Mouse (Mus musculus) CD4-positive, CD25-positive, alpha-beta regulatory T cell, adult 2 months (primary cell): ENCODE data around the gene Nxpe4.
"Not testable (repeated sequence)": the region's sequence is repeated elsewhere in the genome, so short reads cannot be mapped to it uniquely, and the experiment has no call there.

Source experiments
- DNase-seq: peaks from one replicate; pipeline ENCODE4 v3.0.0-alpha.2; 2012; ENCODE audit warnings: low read depth, low spot score

Nxpe4 gene

DNA sequence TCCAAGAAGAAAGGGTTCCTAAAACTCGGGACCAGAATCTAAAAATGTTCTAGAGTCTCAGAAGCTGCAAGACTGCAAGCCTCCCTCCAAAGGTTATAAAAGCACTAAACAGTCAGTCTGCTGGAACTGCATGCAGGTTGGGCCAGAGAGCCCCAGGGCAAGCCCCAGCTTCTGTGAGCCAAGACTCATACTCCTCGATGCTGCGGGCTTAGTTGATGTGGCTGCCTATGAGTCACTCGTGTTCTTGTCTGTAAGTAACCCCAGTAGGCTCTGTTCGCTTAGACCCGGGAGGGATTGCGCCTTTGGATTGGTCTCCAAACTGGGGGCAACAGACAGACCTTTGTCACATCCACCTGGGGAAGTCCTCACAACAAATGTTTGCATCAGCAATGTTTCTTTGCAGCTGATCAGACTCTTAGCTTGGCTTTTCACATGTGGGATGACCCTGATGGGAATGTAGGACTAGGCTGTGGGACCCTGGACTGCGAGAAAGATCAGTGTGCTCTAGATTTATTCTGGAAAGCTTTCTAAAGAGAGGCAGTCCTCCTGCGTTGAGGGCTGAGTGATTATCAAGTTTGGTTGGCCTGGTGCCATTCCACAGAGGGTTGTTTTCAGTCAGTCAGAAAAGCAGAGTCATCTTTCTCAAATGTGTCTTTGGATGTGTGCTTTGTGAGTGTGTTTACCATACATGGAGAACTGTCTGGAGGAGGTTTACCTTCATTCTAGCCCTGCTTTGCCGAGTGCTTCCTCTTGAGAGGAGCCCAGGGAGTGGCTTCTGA, 245.9 kb downstream of the Nxpe4 start:
- DNase-seq = no peak

DNA sequence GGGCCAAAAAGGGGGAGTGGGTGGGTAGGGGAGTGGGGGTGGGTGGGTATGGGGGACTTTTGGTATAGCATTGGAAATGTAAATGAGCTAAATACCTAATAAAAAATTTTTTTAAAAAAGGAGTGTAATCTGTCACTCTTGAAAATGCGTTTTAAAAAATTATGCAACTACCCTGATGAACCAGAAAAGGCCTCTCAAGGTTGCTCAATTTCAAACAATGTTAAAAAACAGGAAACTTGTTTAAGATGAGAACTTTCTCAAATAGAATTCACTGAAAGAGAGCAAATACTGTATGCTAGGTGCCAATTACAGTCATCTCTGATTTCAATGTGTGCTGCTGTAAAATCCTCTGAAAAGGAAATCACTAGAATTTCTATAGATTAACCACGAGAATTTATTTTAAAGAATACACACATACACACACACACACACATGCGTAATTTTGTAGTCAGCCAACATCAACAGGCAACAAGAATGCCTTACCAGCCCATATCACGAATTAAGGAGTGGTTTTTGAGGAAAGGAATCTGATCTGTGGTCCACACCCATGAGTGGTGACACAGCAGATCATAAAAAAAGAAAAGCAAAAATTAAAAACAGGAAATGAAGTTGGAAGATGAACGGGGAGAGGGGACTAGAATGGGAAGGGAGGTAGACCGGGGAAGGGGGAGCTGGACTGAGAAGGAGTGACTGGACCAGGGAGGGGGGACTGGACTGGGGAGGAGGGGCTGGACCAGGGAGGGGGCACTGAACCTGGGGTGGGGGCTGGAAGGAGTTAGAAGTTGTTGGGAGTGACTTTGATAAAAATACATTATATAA, 248.6 kb downstream of the Nxpe4 start:
- no peak for DNase-seq

DNA sequence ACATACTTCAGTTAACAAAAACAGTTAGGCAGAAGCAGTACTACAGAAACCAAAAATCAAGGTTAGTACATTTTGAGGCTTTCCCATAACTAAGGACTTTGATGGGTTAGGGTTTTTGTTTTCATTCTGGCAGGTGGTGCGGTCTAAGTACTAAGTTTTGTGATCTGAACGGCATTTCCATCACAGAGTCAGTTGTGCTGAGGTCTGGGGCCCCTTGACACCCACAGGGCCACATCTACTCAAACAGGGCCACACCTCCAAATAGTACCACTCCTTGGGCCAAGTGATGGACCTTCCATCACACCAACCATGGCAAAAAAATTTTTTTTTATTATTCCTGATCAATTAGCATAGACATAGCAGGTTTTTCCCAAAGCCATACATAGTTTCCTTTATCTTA, 251.8 kb downstream of the Nxpe4 start:
- DNase-seq = no peak

DNA sequence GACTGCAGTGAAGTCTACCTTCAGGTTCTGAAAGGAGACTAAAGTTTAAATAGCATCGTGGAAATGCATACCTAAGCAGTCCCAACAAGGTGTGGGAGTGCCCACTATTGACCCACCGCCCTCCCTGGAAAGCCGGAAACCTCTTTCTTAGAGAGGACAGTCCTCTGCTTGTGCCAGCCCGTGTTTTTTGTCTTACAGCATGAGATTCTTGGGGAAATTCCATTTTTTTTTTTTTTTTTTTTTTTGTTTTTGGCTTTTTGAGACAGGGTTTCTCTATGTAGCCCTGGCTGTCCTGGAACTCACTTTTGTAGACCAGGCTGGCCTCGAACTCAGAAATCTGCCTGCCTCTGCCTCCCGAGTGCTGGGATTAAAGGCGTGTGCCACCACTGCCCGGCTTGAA, 255.5 kb downstream of the Nxpe4 start:
- not testable (repeated sequence) for DNase-seq

DNA sequence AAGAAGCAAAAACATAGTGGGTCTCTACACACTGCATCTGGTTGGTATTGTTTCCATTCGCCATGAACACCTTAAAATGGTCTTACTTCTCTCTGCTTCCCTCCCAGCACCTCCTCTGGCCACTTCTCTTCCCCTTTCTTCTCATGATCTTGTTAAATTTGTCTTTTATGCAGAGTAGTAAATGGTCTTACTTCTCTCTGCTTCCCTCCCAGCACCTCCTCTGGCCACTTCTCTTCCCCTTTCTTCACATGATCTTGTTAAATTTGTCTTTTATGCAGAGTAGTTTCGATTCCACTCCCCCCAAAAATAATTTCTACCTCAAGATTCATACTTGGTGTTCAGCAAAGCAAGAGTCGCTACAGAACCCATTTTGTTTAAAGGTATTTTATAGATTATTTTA, 256.2 kb downstream of the Nxpe4 start:
- DNase-seq = no peak

DNA sequence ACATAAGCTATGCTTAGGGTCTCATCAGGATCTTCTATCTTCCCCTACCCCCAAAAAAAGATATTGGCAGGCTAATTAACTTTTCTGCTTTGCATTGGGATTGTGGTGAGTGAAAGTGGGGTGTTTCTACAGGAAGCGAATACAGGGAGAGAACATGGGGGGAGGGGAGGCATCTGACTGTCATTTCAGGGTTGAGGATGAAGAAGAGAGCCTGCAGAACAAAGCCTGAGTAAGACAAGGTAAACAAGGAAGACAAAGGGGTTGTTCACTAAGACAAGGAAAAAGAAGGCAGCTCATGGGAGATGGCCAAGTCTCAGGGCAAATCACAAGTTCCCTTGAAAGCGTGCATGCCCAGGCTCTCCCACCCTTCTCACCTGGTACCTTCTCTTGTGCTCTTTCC, 256.6 kb downstream of the Nxpe4 start:
- DNase-seq = no peak

DNA sequence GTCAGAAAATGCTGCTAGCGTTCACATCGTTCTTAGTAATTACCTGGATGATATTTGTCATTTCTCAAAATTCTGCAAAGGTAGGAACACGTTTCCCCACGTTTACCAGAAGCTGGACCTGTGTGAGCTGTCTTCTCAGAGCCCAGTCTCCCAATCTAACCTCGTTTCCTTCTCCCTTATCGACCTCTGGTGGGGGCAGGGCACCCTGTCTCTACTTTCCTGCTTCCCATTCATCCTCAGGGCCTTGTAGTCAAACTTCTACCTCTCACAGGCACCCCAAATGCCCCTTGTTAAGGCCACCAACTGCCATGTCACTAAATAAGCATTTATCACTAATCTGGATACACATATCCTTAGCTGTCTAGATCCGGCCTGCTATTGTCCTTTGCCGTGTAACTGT, 257.0 kb downstream of the Nxpe4 start:
- no peak for DNase-seq

DNA sequence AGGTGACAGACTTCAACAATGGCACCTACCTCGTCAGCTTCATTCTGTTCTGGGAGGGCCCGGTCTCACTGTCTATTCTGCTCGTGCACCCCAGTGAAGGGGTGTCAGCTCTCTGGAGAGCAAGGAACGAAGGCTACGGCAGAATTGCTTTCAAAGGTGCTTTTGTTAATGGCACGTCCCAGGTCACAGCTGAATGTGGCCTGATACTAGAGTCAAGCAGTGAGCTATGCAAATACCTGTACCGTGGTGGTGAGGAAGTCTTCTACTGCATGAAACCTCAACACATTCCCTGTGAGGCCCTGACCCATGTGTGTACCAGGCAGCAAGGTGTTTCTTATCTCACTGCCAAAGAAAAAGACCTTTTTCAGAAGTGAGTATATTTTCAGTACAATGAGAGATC, 258.6 kb downstream of the Nxpe4 start:
- no peak for DNase-seq

DNA sequence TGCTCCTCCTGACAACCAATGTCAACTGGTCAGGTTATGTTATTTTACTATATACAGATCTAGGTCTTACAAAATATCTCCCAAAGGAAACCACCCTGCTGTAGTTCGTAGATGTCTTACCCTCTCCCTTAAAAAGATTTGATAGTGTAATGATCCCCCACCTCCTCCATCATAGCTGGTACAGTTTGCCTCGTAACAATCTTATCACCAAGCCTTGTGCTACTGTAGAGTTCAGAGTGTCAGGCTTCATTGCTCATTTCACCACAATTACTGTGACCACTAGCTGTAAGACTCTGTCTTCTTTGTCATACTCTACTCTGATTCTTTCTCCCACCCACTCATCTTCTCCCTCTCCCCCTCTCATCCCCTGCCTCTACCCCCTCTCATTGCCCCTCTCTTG, 259.2 kb downstream of the Nxpe4 start:
- no peak for DNase-seq

DNA sequence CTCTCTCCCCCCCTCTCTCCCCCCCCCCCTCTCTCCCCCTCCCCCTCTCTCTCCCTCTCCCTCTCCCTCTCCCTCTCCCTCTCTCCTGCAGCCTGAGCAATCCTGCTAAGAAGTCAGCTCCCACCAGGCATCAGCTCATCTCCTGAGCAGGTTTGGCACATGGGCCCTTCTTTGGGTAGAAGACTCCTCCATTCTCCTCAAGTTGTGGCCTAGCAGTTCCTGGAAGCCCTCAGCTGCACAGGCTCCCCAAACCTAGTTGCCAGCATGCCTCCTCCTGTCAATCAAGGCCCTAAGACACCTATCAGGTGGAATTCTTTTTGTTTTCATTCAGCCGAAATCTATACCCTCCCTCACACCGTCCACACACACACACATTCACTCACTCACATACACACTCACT, 259.7 kb downstream of the Nxpe4 start:
- no peak for DNase-seq

DNA sequence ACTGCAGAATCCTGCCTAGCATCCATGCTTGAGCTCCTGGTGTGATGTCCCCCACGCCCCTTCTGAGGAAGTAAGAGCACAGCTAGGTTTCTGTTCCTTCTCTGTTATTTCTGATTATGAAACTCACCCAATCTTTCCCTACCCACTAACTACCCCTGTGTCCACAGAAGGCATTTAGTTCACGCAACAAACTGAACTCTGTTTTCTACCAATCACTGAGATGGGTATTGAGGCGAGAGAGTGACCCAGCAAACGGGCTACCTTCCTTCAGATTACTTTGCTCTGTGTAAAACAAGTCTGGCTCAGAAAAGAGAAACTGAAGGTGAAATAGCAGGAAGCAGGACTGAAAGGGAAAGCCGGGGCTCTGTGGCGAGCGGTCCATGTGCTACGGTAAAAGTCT, 260.6 kb downstream of the Nxpe4 start:
- no peak for DNase-seq

DNA sequence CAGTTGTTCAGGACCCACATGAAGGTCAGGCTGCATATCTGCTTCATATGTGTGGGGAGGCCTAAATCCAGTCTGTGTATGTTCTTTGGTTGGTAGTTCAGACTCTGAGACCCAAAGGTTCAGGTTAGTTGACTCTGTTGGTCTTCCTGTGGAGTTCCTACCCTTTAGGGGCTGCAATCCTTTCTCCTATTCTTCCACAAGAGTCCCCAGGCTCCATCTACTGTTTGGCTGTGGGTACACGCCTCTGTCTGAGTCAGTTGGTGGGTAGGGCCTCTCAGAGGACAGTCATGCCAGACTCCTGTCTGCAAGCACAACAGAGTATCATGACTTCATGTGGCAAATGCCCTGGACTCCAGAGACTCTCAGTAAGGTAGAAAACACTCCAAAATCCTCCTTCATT, 261.4 kb downstream of the Nxpe4 start:
- DNase-seq = no peak

DNA sequence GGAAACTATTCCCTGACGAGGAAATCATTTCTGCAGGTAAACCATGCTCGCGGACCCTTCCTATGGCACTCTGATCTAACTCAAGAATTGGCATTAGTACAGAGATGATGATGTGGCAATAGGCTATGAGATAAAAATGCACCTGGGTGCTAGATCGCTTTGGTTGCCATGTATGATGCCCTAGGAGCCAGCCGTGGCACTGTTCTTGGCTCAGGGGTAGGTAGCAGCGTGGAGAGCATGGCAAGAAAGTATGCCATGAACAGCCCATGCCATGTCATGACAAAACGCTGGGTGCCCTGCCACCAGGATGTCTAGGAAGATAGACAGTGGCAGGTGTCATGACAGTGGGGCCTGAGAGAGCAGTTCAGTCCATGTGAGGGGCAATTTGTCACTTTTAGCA, 265.4 kb downstream of the Nxpe4 start:
- no peak for DNase-seq

DNA sequence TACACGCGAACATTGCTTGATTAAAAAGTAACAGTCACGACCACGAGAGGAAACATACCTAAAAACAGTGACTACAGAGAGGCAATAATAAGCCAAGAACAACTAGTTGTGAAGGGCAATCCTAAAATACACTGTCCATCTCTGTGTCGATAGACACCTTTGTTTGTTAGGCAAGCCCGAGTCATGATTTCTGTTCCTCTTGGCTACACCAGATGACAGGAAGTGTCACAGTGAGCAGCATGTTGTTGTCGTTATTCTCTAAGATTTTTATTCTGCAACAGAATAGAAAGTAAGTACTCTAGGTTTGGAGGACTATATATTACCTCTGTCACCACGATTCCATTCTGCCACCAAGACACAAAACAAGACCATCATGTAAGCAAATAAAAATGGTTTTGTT, 270.6 kb downstream of the Nxpe4 start:
- DNase-seq = no peak

DNA sequence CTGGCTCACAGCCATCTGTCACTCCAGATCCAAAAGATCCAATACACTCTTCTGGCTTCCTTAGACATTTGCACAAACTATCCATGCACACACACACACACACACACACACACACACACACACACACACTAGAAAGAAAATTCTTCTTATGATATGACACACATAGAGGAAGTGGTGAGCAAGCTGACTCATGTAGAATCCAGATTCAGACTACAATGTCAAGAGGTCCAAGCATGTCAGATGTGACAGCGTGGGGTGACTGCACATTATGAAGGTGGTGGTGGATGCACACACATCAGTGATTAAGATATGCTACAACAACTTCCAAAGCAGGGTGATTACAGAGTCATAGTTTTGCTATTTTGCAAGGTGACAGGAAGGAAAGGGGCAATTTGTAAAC, 282.1 kb downstream of the Nxpe4 start:
- no peak for DNase-seq

DNA sequence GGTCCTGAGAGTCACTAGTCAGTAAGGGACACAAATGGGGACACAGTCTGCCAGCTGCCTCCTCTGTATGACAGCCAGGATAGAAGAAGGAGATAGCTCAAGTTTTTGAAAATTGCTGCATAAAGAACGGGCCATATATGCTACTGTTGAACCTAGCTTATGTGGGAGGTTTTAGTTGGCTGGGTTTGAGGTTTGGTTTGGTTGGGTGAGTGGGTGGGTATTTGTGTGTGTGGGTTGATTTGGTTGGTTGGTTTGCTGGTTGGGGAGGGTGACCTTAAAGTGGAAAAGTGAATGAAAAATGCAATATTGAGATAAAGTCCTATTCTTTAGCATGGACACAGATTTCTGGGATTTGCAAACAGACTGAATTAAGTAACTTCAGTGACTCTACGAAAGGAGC, 283.0 kb downstream of the Nxpe4 start:
- DNase-seq = no peak

DNA sequence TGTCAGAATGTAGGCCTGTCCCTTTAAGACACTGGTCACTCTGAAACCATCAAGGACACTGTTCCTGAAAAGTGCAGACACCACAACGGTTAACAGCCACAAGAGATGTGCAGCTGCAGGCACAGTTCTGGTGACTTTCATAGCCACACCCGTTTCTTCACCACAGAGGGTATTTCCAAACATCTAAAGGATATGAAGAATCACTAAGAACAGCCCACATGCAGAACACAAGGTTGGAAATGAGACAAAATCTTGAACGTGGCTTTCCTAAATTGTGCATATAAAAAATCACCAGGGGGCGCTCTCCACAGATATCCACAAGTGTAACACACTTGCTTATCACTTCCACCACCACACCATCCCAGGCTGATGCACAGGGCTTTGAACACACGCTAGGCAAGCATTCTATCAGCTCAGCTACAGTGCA, 286.0 kb downstream of the Nxpe4 start:
- peak; percentile 79 for DNase-seq
